Mouse (Mus musculus) brain, embryonic 14.5 days (tissue): Measurements from ENCODE around the gene Gm4131.

Experiments
- CTCF ChIP-seq: fragments of 200-500 bp; IDR thresholded peaks from 2 replicates; pipeline ENCODE4 v1.5.1; 2012; ENCODE audit warnings: inconsistent platforms, mild to moderate bottlenecking, moderate library complexity, borderline replicate concordance; ENCODE audit not compliant: insufficient read depth, insufficient read length; ENCODE audit errors: extremely low read depth
- POLR2A ChIP-seq: fragments of 200-500 bp; IDR thresholded peaks from 2 replicates; pipeline ENCODE4 v1.6.1; 2012; ENCODE audit warnings: mild to moderate bottlenecking, inconsistent platforms, borderline replicate concordance; ENCODE audit not compliant: poor library complexity, insufficient read depth, insufficient read length, severe bottlenecking; ENCODE audit errors: extremely low read depth

DNA sequence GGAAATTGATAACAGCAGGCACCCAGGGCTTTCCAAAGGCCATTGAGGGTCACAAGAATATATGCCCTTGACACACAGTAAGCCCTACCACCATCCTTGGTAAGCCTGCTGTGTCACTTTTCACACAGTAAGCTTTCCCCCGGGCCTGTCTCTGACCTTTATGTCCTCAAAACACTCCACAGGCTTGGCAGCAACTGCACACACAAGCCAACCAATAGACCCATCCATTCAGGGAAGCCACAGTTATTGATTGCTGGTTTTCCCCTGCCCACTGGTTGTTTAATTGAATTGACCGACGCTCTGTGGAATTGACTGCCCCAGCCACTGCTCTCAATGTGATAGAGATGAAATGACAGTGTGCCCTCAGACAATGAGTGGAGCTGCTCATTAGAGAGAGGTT, 60.5 kb downstream of the Gm4131 start:
- TF ChIP-seq POLR2A (no peak), CTCF (no peak)
